Mouse (Mus musculus) ES-E14 (cell line): ENCODE measurements at regions not wholly inside any gene's neighbourhood (a gene's known extent, or its start where the extent isn't known, plus 50 kb on each side); places are given as distances from the start of the nearest gene placed in this dataset.

Source experiments
- CHD2 ChIP-seq: IDR thresholded peaks from 2 replicates; pipeline ENCODE4 v1.6.1; 2014; ENCODE audit warnings: mild to moderate bottlenecking, low read depth, low read length, inconsistent platforms
- HCFC1 ChIP-seq: IDR thresholded peaks from 2 replicates; pipeline ENCODE4 v1.6.1; 2012; ENCODE audit warnings: low read length, inconsistent platforms, borderline replicate concordance; ENCODE audit not compliant: insufficient read depth
- MAFK ChIP-seq: IDR thresholded peaks from 2 replicates; pipeline ENCODE4 v1.6.1; 2014; ENCODE audit warnings: mild to moderate bottlenecking, low read depth, low read length, inconsistent platforms; ENCODE audit not compliant: insufficient read depth
- ZC3H11A ChIP-seq: IDR thresholded peaks from 2 replicates; pipeline ENCODE4 v1.6.1; 2012; ENCODE audit warnings: low read depth, mild to moderate bottlenecking, inconsistent platforms, low read length, borderline replicate concordance
- ZNF384 ChIP-seq: IDR thresholded peaks from 2 replicates; pipeline ENCODE4 v1.6.1; 2012; ENCODE audit warnings: low read depth, low read length, inconsistent platforms

- TF ChIP-seq ZNF384 (no peak), CHD2 (no peak), HCFC1 (no peak), ZC3H11A (no peak), MAFK (no peak)
Observed at GRCm38 (mm10) chr15:51197466-51198158, 2687.1 kb upstream of the Gm7489 start.
